Mouse (Mus musculus) liver, embryonic 16.5 days (tissue): Measurements from ENCODE around the gene Tcl1b5. TPM values are rescaled to one million over a fixed set of nuclear protein-coding genes. Genes with fewer than 3 reads are reported as not detected.

Experiments used
- ATAC-seq: fragments of 200-750 bp; cut with Nextera tagmentation; 2 replicates; pipeline ENCODE4 v1.8.0; 2017; ENCODE audit warnings: low read depth, mild to moderate bottlenecking, moderate number of reproducible peaks, moderate library complexity
- H3K27ac ChIP-seq: fragments of 300-500 bp; sonication (generic); 2 replicates; pipeline ENCODE4 v1.5.1; 2014; ENCODE audit warnings: mild to moderate bottlenecking, low read length
- H3K27me3 ChIP-seq: fragments of 300-500 bp; sonication (generic); 2 replicates; pipeline ENCODE4 v1.6.1; 2014; ENCODE audit warnings: low read depth, low read length, mixed read lengths; ENCODE audit not compliant: control insufficient read depth, insufficient read depth
- H3K36me3 ChIP-seq: fragments of 300-500 bp; sonication (generic); 2 replicates; pipeline ENCODE4 v1.6.1; 2014; ENCODE audit warnings: mild to moderate bottlenecking; ENCODE audit not compliant: control insufficient read depth, insufficient read depth
- H3K4me1 ChIP-seq: fragments of 300-500 bp; sonication (generic); 2 replicates; pipeline ENCODE4 v1.6.1; 2014; ENCODE audit warnings: low read depth, low read length, mixed read lengths; ENCODE audit not compliant: control insufficient read depth
- H3K4me2 ChIP-seq: fragments of 300-500 bp; sonication (generic); 2 replicates; pipeline ENCODE4 v1.6.1; 2014; ENCODE audit warnings: low read depth, low read length, mixed read lengths
- H3K4me3 ChIP-seq: fragments of 300-500 bp; sonication (generic); 2 replicates; pipeline ENCODE4 v1.5.1; 2014; ENCODE audit warnings: low read depth, mild to moderate bottlenecking, low read length
- H3K9ac ChIP-seq: fragments of 300-500 bp; sonication (generic); 2 replicates; pipeline ENCODE4 v1.6.1; 2014; ENCODE audit warnings: low read depth, low read length
- H3K9me3 ChIP-seq: fragments of 300-500 bp; sonication (generic); replicated peaks from 2 replicates; pipeline ENCODE4 v1.6.1; 2016; ENCODE audit warnings: low read length; ENCODE audit not compliant: control insufficient read depth
- WGBS: fragments of 180-500 bp; shearing (Covaris S2); extraction: QIAGEN DNeasy Blood & Tissue Kit; methylation state at CpG from one replicate; pipeline ENCODE4 v1.1.7; 2014; ENCODE audit not compliant: insufficient replicate concordance; 5-methylcytosine and 5-hydroxymethylcytosine counted together
- polyA plus RNA-seq: library from polyadenylated mRNA; unstranded; fragments of >200 nt; fragmentation: Nextera tagmentation; extraction: Ambion mirVana; gene quantifications from 2 replicates; pipeline ENCODE4 v1.2.1, GENCODE M21; 2015

Gene Tcl1b5
- polyA plus RNA-seq, 1 experiment from 2014 or later = not detected

- H3K27ac ChIP-seq = no peak overlapping the region
- WGBS = 44% methylated on average over 16 of the region's 16 CpGs
- no peak overlapping the region for H3K4me2 ChIP-seq
- ATAC-seq = no peak
- no peak overlapping the region for H3K4me3 ChIP-seq
- H3K27me3 ChIP-seq = no peaks in the 10 kb centered on the region
- no peaks in the 10 kb centered on the region for H3K9me3 ChIP-seq
- no peaks in the 10 kb centered on the region for H3K4me1 ChIP-seq
- no peaks in the 10 kb centered on the region for H3K36me3 ChIP-seq
- H3K9ac ChIP-seq = no peak overlapping the region
Measured at GRCm38 (mm10) chr12:105224621-105225320, 48.6 kb downstream of the Tcl1b5 start.

Other genes with a start within 250 kb of the Tcl1b5 start
- 2.8 TPM in 2 replicates for gene Syne3, start 166.5 kb upstream of the Tcl1b5 start, polyA plus RNA-seq
- 424 and 446 TPM in 2 replicates for gene Glrx5, start 143.7 kb upstream of the Tcl1b5 start, polyA plus RNA-seq
- gene Tcl1b2, start 30.3 kb upstream of the Tcl1b5 start, polyA plus RNA-seq = not detected in 2 replicates
- not detected in 2 replicates for gene Tcl1b1, start 16.7 kb upstream of the Tcl1b5 start, polyA plus RNA-seq
- gene Tcl1b3, start 14.7 kb downstream of the Tcl1b5 start, polyA plus RNA-seq = not detected in 2 replicates
- gene Tcl1b4, start 25.6 kb downstream of the Tcl1b5 start, polyA plus RNA-seq = not detected in 2 replicates
- gene Tcl1, start 46.4 kb downstream of the Tcl1b5 start, polyA plus RNA-seq = not detected in 2 replicates
- gene Tunar, start 157.5 kb downstream of the Tcl1b5 start, polyA plus RNA-seq = not detected in 2 replicates